Mouse (Mus musculus) cerebellum, adult 2 months (tissue): ENCODE data around the gene Nxn.

Experiments used
- CTCF ChIP-seq: fragments of 200-500 bp; IDR thresholded peaks from 2 replicates; pipeline ENCODE4 v1.5.1; 2011; ENCODE audit warnings: low read depth, mild to moderate bottlenecking, control low read depth, low read length, moderate library complexity, borderline replicate concordance; ENCODE audit not compliant: insufficient read depth
- POLR2A ChIP-seq: fragments of 200-500 bp; IDR thresholded peaks from 2 replicates; pipeline ENCODE4 v1.6.1; 2011; ENCODE audit warnings: low read length, control low read depth, borderline replicate concordance; ENCODE audit not compliant: insufficient read depth

DNA sequence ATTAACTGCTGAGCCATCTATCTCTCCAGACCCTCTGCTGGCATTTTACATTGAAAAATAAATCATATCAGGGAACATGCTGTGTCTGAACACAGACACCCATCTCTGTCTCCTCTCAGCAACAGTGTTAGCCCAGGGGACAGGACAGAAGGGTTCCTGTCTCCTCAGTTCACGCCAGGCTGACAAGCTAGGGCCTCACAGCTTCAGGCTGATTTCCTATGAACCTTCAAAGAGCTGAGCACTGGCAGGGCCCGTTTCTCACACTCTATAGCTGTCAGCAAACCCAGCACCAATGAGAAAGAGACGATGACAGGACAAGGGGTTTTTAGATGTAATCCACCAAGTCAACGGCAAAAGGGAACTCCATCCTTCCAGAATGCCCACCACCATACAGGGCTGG, 107.0 kb downstream of the Nxn start:
- TF ChIP-seq CTCF, result no peak
- TF ChIP-seq POLR2A, result no peak
